Mouse (Mus musculus) cortical plate, adult 2 months (tissue): ENCODE measurements around the gene Kif6.

ENCODE experiments used
- CTCF ChIP-seq: fragments of 200-500 bp; IDR thresholded peaks from 2 replicates; pipeline ENCODE4 v1.5.1; 2011; ENCODE audit warnings: mild to moderate bottlenecking, control low read depth, low read length; ENCODE audit not compliant: insufficient read depth; ENCODE audit errors: extremely low read depth
- POLR2A ChIP-seq: fragments of 200-500 bp; IDR thresholded peaks from 2 replicates; pipeline ENCODE4 v1.6.1; 2011; ENCODE audit warnings: mild to moderate bottlenecking, low read length, control low read depth; ENCODE audit not compliant: insufficient read depth; ENCODE audit errors: extremely low read depth

DNA sequence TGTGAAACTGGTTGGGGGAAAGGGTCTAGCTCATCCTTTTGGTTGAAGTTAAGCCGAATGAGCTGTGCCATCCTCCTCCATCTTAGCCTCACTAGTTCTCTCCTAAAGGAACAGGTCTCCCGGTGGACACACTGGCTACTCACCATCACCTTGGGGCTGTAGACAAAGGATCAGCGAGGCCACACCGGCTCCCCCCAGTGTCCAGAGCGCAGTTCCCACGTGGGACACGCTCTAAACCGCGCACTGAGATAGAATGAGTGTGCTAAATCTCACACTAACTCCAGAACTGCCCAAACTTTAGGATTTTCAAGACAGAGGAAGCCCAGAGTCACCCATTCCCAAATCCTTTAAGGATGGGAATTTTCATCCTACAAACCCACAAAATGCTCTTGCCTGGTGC is 254.3 kb downstream of the Kif6 start:
- no peak for TF ChIP-seq POLR2A
- TF ChIP-seq CTCF = no peak
